Mouse (Mus musculus): ENCODE results near the gene Rcl1.

DNA sequence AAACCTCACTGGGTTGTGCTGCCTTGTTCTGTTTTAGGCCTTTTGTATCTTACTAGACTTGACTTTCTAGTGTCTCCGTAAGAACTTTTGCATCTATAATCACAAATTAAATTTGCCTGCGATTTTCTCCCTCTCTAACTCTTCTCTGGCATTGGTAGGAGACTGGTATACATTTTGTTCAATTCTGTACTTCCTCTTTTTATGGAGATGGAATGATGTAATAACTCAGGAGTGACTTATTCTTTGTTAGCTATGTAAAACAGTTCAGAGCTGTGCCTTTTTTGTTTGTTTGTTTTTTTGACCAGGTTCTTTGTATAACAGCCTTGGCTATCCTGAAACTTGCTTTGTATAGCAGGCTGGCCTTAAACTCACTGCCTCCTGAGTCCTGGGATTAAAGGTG lies 87.7 kb downstream of the Rcl1 start:
- TF ChIP-seq CTCF (IDR thresholded peaks at IDR 0.05; ENCODE audit: low read depth): no peak
- no peak for TF ChIP-seq EP300 (IDR thresholded peaks at IDR 0.05; ENCODE audit: low read depth)

Measured in liver, embryonic 14.5 days (tissue).